Mouse (Mus musculus): ENCODE data around the gene Clk1. TPM values are rescaled to one million over a fixed set of nuclear protein-coding genes. Genes with fewer than 3 reads are reported as not detected.

Clk1 gene
- polyA plus RNA-seq, 1 experiment from 2014 or later = 254 TPM

DNA sequence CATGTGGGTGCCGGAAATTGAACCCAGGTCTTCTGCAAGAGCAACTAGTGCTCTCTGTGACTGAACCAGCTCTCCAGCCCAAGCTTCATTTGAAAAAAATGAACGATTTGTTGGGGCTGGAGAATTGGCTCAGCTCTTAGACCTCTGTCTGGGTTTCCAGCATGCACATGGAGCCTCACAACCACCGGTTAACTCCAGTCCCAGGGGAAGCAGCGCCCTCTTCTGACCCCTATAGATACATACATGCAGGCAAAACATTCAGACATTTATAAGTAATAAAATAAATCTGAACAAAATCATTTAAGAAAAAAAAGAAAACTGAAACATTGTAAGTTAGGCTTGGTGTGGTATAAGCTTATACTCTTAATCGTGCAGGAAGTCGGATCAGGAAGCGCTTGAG is 24.5 kb upstream of the Clk1 start:
- no peaks in the 10 kb centered on the region for H3K9me3 ChIP-seq (ENCODE audit: control insufficient read depth, low read depth, low read length)
- H3K4me1 ChIP-seq (ENCODE audit: control insufficient read depth, insufficient read depth, low read length) = peaks cover 12% of the 10 kb centered on the region
- peaks cover 34% of the 10 kb centered on the region for H3K36me3 ChIP-seq (ENCODE audit: control insufficient read depth, insufficient read depth, low read length)
- no peak overlapping the region for H3K9ac ChIP-seq (replicated peaks; ENCODE audit: low read depth, low read length)
- no peaks in the 10 kb centered on the region for H3K27me3 ChIP-seq (ENCODE audit: control insufficient read depth, insufficient read depth, low read length)
- H3K4me3 ChIP-seq (ENCODE audit: low read depth, low read length) = no peak overlapping the region
- 82% methylated on average over 7 of the region's 7 CpGs for WGBS
- H3K4me2 ChIP-seq (replicated peaks; ENCODE audit: low read depth, low read length) = no peak overlapping the region
- H3K27ac ChIP-seq (ENCODE audit: low read length) = no peak overlapping the region
- no peak for ATAC-seq (ENCODE audit: insufficient number of reproducible peaks, insufficient read depth, low FRiP score, low read depth)

DNA sequence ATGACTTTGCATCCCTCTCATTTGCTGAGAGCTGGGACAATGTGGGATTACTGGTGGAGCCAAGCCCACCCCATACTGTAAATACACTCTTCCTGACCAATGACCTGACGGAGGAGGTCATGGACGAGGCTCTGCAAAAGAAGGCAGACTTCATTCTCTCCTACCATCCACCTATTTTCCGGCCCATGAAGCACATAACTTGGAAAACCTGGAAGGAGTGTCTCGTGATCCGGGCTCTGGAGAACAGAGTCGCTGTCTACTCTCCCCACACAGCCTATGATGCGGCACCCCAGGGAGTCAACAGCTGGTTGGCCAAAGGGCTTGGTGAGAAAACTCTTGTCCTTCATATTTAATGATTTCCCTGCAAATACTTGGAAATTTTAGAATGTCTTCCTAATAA is 23.9 kb upstream of the Clk1 start:
- Histone ChIP-seq H3K4me1 (ENCODE audit: control insufficient read depth, insufficient read depth, low read length) (peaks cover 12% of the 10 kb centered on the region), H3K36me3 (ENCODE audit: control insufficient read depth, insufficient read depth, low read length) (peaks cover 34% of the 10 kb centered on the region), H3K4me2 (replicated peaks; ENCODE audit: low read depth, low read length) (no peak overlapping the region), H3K4me3 (ENCODE audit: low read depth, low read length) (no peak overlapping the region), H3K9ac (replicated peaks; ENCODE audit: low read depth, low read length) (no peak overlapping the region), H3K27ac (ENCODE audit: low read length) (no peak overlapping the region), H3K27me3 (ENCODE audit: control insufficient read depth, insufficient read depth, low read length) (no peaks in the 10 kb centered on the region), H3K9me3 (ENCODE audit: control insufficient read depth, low read depth, low read length) (no peaks in the 10 kb centered on the region)
- 92% methylated on average over 7 of the region's 7 CpGs for WGBS
- no peak for ATAC-seq (ENCODE audit: insufficient number of reproducible peaks, insufficient read depth, low FRiP score, low read depth)

DNA sequence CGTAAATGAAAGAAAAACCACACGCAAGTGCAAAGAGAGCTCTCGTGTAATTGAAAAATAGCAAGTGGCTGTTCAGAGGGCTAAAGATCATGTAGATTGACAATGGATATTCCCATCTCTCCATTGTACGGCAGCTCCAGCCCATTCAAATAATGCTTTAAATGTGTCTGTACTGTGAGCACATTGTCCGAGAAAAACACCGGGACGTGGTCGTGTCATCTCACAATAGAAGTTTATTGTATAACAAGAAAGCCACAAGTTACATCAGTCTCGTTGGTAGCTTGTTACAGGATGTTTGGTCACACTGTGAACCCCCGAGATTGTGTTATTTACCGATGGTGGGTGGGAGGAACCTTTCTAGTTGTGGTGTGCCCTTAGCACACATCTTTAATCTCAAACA is 22.0 kb upstream of the Clk1 start:
- no peak for ATAC-seq (ENCODE audit: insufficient number of reproducible peaks, insufficient read depth, low FRiP score, low read depth)
- 7% methylated on average over 11 of the region's 11 CpGs for WGBS
- Histone ChIP-seq H3K9ac (replicated peaks; ENCODE audit: low read depth, low read length) (peak overlapping the region; percentile 72), H3K4me3 (ENCODE audit: low read depth, low read length) (peak overlapping the region; percentile 63), H3K4me2 (replicated peaks; ENCODE audit: low read depth, low read length) (peak overlapping the region; percentile 57), H3K9me3 (ENCODE audit: control insufficient read depth, low read depth, low read length) (no peaks in the 10 kb centered on the region), H3K27me3 (ENCODE audit: control insufficient read depth, insufficient read depth, low read length) (no peaks in the 10 kb centered on the region), H3K4me1 (ENCODE audit: control insufficient read depth, insufficient read depth, low read length) (peaks cover 12% of the 10 kb centered on the region), H3K27ac (ENCODE audit: low read length) (peak overlapping the region; percentile 94), H3K36me3 (ENCODE audit: control insufficient read depth, insufficient read depth, low read length) (peaks cover 26% of the 10 kb centered on the region)

DNA sequence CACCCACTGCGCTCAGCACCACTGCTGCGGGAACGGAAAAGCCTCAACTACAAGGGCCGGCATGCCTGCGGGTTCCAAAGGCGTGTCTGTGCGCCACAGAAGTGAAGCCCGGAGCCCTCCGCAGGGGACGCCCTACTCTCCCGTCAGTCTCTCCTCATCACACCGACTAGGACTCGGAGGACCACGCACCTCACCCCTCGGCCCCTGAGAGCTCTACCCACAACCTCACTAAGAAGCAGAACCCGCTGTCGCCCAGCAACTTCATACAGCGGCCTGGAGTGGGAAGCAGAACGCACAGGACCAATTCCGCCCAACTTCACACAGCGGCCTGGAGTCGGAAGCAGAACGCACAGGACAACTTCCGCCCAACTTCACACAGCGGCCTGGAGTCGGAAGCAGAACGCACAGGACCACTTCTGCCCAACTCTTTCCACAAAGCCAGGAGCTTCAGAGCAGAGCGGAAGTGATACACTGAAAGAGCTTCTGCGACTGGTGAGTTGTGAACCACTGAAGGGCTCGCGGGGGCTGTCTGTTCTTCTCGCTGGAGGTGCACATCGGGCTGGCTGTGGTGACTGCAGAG is 21.4 kb upstream of the Clk1 start, which contains the start of the genes Nif3l1 and Ppil3:
Gene Nif3l1 (plus strand): TSS at position 9 of the 580 bp plus-strand sequence.
Gene Ppil3 (minus strand): TSS at position 344 of the 580 bp plus-strand sequence.
- Histone ChIP-seq H3K36me3 (ENCODE audit: control insufficient read depth, insufficient read depth, low read length) (peaks cover 20% of the 10 kb centered on the region; the same call in 1 of the 2 replicates), H3K9me3 (ENCODE audit: control insufficient read depth, low read depth, low read length) (no peaks in the 10 kb centered on the region), H3K9ac (replicated peaks; ENCODE audit: low read depth, low read length) (peak within 1 kb of the TSS; percentile 72), H3K4me1 (ENCODE audit: control insufficient read depth, insufficient read depth, low read length) (peaks cover 12% of the 10 kb centered on the region), H3K4me2 (replicated peaks; ENCODE audit: low read depth, low read length) (peak within 1 kb of the TSS; percentile 57), H3K4me3 (ENCODE audit: low read depth, low read length) (peak within 1 kb of the TSS; percentile 63), H3K27ac (ENCODE audit: low read length) (peak within 1 kb of the TSS; percentile 94), H3K27me3 (ENCODE audit: control insufficient read depth, insufficient read depth, low read length) (no peaks in the 10 kb centered on the region)
- peak; percentile 94 for ATAC-seq (ENCODE audit: insufficient number of reproducible peaks, insufficient read depth, low FRiP score, low read depth)
- under 1% methylated on average over 33 of the region's 33 CpGs for WGBS

DNA sequence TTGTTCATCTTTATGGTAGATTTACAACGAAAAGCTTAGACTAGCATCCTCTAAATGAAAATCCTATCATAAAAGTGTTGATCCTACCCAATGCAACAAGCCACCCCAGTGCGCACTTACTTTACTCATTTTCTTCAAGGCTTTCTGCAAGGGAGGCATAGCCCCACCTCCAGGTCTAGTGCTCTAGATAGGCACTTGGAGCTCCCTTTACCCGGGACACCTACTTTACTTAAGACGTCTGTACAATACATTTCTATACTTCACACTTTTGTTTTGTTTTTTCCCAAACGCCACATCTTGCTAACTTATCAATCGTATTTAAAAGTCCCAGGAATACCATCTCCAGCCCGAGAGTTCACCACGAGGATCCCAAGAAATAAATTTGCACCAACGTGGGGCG is 20.8 kb upstream of the Clk1 start:
- H3K4me2 ChIP-seq (replicated peaks; ENCODE audit: low read depth, low read length) = peak overlapping the region; percentile 57
- peaks cover 12% of the 10 kb centered on the region for H3K4me1 ChIP-seq (ENCODE audit: control insufficient read depth, insufficient read depth, low read length)
- 9% methylated on average over 10 of the region's 10 CpGs for WGBS
- peaks cover 18% of the 10 kb centered on the region; the same call in 1 of the 2 replicates for H3K36me3 ChIP-seq (ENCODE audit: control insufficient read depth, insufficient read depth, low read length)
- peak overlapping the region; percentile 63 for H3K4me3 ChIP-seq (ENCODE audit: low read depth, low read length)
- H3K27me3 ChIP-seq (ENCODE audit: control insufficient read depth, insufficient read depth, low read length) = no peaks in the 10 kb centered on the region
- no peak for ATAC-seq (ENCODE audit: insufficient number of reproducible peaks, insufficient read depth, low FRiP score, low read depth)
- H3K9me3 ChIP-seq (ENCODE audit: control insufficient read depth, low read depth, low read length) = no peaks in the 10 kb centered on the region
- peak overlapping the region; percentile 72 for H3K9ac ChIP-seq (replicated peaks; ENCODE audit: low read depth, low read length)
- peak overlapping the region; percentile 94 for H3K27ac ChIP-seq (ENCODE audit: low read length)

DNA sequence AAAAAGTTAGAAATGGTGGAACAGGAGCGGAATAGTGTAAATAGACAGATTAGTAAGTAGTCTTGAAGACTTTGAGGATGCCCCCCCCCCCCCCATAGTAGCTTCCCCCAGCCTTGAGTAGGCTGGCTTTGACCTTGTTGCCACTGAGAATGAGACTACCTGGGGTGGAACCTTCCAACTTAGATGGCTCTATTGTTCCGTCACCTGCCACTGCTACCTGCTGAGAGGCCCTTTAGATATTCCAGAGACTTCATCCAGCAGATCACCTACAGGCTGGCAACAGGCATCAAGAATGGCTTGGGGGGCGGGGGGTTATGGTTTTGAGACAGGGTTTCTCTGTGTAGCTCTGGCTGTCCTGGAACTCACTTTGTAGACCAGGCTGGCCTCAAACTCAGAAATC is 685 bp upstream of the Clk1 start:
- Histone ChIP-seq H3K36me3 (ENCODE audit: control insufficient read depth, insufficient read depth, low read length) (peaks cover 17% of the 10 kb centered on the region), H3K4me2 (replicated peaks; ENCODE audit: low read depth, low read length) (no peak overlapping the region; the same call in 1 of the 2 replicates), H3K4me1 (ENCODE audit: control insufficient read depth, insufficient read depth, low read length) (peaks cover 17% of the 10 kb centered on the region; the same call in 1 of the 2 replicates), H3K9me3 (ENCODE audit: control insufficient read depth, low read depth, low read length) (no peaks in the 10 kb centered on the region), H3K27me3 (ENCODE audit: control insufficient read depth, insufficient read depth, low read length) (no peaks in the 10 kb centered on the region), H3K9ac (replicated peaks; ENCODE audit: low read depth, low read length) (no peak overlapping the region), H3K4me3 (ENCODE audit: low read depth, low read length) (no peak overlapping the region), H3K27ac (ENCODE audit: low read length) (no peak overlapping the region)
- ATAC-seq (ENCODE audit: insufficient number of reproducible peaks, insufficient read depth, low FRiP score, low read depth) = no peak
- 84% methylated on average over 3 of the region's 3 CpGs for WGBS

DNA sequence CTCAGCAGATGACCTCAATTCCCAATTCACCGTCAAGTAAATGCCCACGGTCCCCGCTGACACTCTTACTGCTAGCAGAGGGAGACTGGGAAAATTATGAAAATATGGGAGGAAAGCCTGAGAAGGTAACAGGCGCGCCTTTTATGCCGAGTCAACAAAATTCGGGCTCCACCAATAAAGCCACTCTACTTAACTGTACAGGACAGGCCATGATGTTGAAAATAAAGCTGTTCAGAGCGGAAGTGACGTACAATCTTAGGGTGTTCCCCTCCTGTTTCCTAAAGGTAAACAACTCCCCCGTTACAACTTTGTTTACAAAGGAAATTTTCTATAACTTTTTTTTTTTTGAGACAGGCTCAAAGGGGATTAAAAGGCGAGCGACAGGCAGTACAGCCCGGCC is 987 bp downstream of the Clk1 start:
- peak; percentile 50; the same call in 1 of the 2 replicates for ATAC-seq (ENCODE audit: insufficient number of reproducible peaks, insufficient read depth, low FRiP score, low read depth)
- Histone ChIP-seq H3K27ac (ENCODE audit: low read length) (peak overlapping the region; percentile 100; the same call in 1 of the 2 replicates), H3K4me2 (replicated peaks; ENCODE audit: low read depth, low read length) (peak overlapping the region; percentile 68), H3K27me3 (ENCODE audit: control insufficient read depth, insufficient read depth, low read length) (no peaks in the 10 kb centered on the region), H3K4me1 (ENCODE audit: control insufficient read depth, insufficient read depth, low read length) (peaks cover 17% of the 10 kb centered on the region; the same call in 1 of the 2 replicates), H3K36me3 (ENCODE audit: control insufficient read depth, insufficient read depth, low read length) (peaks cover 33% of the 10 kb centered on the region), H3K9me3 (ENCODE audit: control insufficient read depth, low read depth, low read length) (no peaks in the 10 kb centered on the region), H3K4me3 (ENCODE audit: low read depth, low read length) (peak overlapping the region; percentile 100), H3K9ac (replicated peaks; ENCODE audit: low read depth, low read length) (peak overlapping the region; percentile 98)
- WGBS = 4% methylated on average over 13 of the region's 13 CpGs

DNA sequence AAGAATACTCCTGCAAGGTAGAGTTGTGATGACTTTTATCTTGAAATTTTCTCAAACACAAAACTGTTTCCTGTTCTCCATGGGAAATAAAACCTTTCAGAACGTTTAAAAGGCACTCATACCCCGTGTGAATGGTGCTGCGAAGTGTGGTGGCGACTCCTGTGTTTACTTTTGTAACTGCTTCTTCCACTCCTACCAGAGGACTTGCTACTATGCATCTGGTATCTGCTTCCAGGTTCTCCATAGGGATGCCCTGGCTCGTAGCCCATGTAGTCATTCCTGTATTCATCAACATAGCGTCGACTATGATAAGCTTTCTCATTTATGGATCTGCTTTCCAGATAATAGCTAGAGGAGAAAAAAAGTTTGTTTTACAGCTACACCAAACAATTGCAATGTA is 2.9 kb downstream of the Clk1 start:
- Histone ChIP-seq H3K36me3 (ENCODE audit: control insufficient read depth, insufficient read depth, low read length) (peaks cover 49% of the 10 kb centered on the region), H3K27me3 (ENCODE audit: control insufficient read depth, insufficient read depth, low read length) (no peaks in the 10 kb centered on the region), H3K9ac (replicated peaks; ENCODE audit: low read depth, low read length) (no peak overlapping the region), H3K4me2 (replicated peaks; ENCODE audit: low read depth, low read length) (peak overlapping the region; percentile 68; the same call in 1 of the 2 replicates), H3K4me3 (ENCODE audit: low read depth, low read length) (no peak overlapping the region), H3K9me3 (ENCODE audit: control insufficient read depth, low read depth, low read length) (no peaks in the 10 kb centered on the region), H3K27ac (ENCODE audit: low read length) (no peak overlapping the region), H3K4me1 (ENCODE audit: control insufficient read depth, insufficient read depth, low read length) (peaks cover 17% of the 10 kb centered on the region; the same call in 1 of the 2 replicates)
- 50% methylated on average over 7 of the region's 7 CpGs for WGBS
- no peak for ATAC-seq (ENCODE audit: insufficient number of reproducible peaks, insufficient read depth, low FRiP score, low read depth)
